Mouse (Mus musculus): ENCODE measurements at regions not wholly inside any gene's neighbourhood (a gene's known extent, or its start where the extent isn't known, plus 50 kb on each side); places are given as distances from the start of the nearest gene placed in this dataset.

GRCm38 (mm10) chr15:50360033-50360988, 3524.4 kb upstream of the Gm7489 start:
- H3K36me3 ChIP-seq: no peaks in the 10 kb centered on the region
- no peaks in the 10 kb centered on the region for H3K4me1 ChIP-seq (replicated peaks)
- no peak overlapping the region for H3K4me3 ChIP-seq
- no peak overlapping the region for H3K4me2 ChIP-seq
- H3K27me3 ChIP-seq (replicated peaks): no peaks in the 10 kb centered on the region
- no peaks in the 10 kb centered on the region for H3K9me3 ChIP-seq (replicated peaks)
- H3K9ac ChIP-seq: no peak overlapping the region
- WGBS: 74% methylated on average over 5 of the region's 5 CpGs
- ATAC-seq (ENCODE audit: insufficient number of reproducible peaks, low FRiP score): no peak
- H3K27ac ChIP-seq (ENCODE audit: poor library complexity, severe bottlenecking): no peak overlapping the region

- Histone ChIP-seq H3K27me3 (replicated peaks) (no peaks in the 10 kb centered on the region), H3K27ac (ENCODE audit: poor library complexity, severe bottlenecking) (no peak overlapping the region)
Measured at GRCm38 (mm10) chr15:50361334-50361733, 3523.4 kb upstream of the Gm7489 start.

GRCm38 (mm10) chr15:50361751-50362507, 3522.8 kb upstream of the Gm7489 start:
- no peaks in the 10 kb centered on the region for H3K9me3 ChIP-seq (replicated peaks)
- H3K36me3 ChIP-seq: no peaks in the 10 kb centered on the region
- H3K27ac ChIP-seq (ENCODE audit: poor library complexity, severe bottlenecking): no peak overlapping the region
- no peak overlapping the region for H3K9ac ChIP-seq
- H3K4me3 ChIP-seq: no peak overlapping the region
- no peak for ATAC-seq (ENCODE audit: insufficient number of reproducible peaks, low FRiP score)
- H3K4me2 ChIP-seq: no peak overlapping the region
- no peaks in the 10 kb centered on the region for H3K4me1 ChIP-seq (replicated peaks)
- WGBS: 81% methylated on average over 4 of the region's 4 CpGs
- H3K27me3 ChIP-seq (replicated peaks): no peaks in the 10 kb centered on the region

More at GRCm38 (mm10) chr15:50361334-50361733, 3523.4 kb upstream of the Gm7489 start:
- 80% methylated on average over 8 of the region's 8 CpGs for WGBS
- H3K4me1 ChIP-seq (replicated peaks): no peaks in the 10 kb centered on the region
- no peaks in the 10 kb centered on the region for H3K36me3 ChIP-seq
- no peak overlapping the region for H3K4me2 ChIP-seq
- ATAC-seq (ENCODE audit: insufficient number of reproducible peaks, low FRiP score): no peak
- no peaks in the 10 kb centered on the region for H3K9me3 ChIP-seq (replicated peaks)
- H3K4me3 ChIP-seq: no peak overlapping the region
- H3K9ac ChIP-seq: no peak overlapping the region

GRCm38 (mm10) chr15:50400006-50400781, 3484.5 kb upstream of the Gm7489 start:
- no peaks in the 10 kb centered on the region for H3K9me3 ChIP-seq (replicated peaks)
- no peaks in the 10 kb centered on the region for H3K4me1 ChIP-seq (replicated peaks)
- ATAC-seq (ENCODE audit: insufficient number of reproducible peaks, low FRiP score): no peak
- 84% methylated on average over 7 of the region's 7 CpGs for WGBS
- no peaks in the 10 kb centered on the region for H3K27me3 ChIP-seq (replicated peaks)
- H3K4me3 ChIP-seq: no peak overlapping the region
- H3K9ac ChIP-seq: no peak overlapping the region
- H3K27ac ChIP-seq (ENCODE audit: poor library complexity, severe bottlenecking): no peak overlapping the region
- no peaks in the 10 kb centered on the region for H3K36me3 ChIP-seq
- H3K4me2 ChIP-seq: no peak overlapping the region

GRCm38 (mm10) chr15:50401386-50401785, 3483.3 kb upstream of the Gm7489 start:
- no peak overlapping the region for H3K4me2 ChIP-seq
- no peak overlapping the region for H3K4me3 ChIP-seq
- no peak for ATAC-seq (ENCODE audit: insufficient number of reproducible peaks, low FRiP score)
- H3K9ac ChIP-seq: no peak overlapping the region
- no peaks in the 10 kb centered on the region for H3K27me3 ChIP-seq (replicated peaks)
- H3K9me3 ChIP-seq (replicated peaks): no peaks in the 10 kb centered on the region
- H3K36me3 ChIP-seq: no peaks in the 10 kb centered on the region
- H3K27ac ChIP-seq (ENCODE audit: poor library complexity, severe bottlenecking): no peak overlapping the region
- WGBS: 90% methylated on average over 2 of the region's 2 CpGs
- H3K4me1 ChIP-seq (replicated peaks): no peaks in the 10 kb centered on the region

GRCm38 (mm10) chr15:50402551-50402950, 3482.2 kb upstream of the Gm7489 start:
- H3K27me3 ChIP-seq (replicated peaks): no peaks in the 10 kb centered on the region
- WGBS: 47% methylated on average over 1 of the region's 1 CpGs
- no peak overlapping the region for H3K27ac ChIP-seq (ENCODE audit: poor library complexity, severe bottlenecking)
- ATAC-seq (ENCODE audit: insufficient number of reproducible peaks, low FRiP score): no peak
- H3K9ac ChIP-seq: no peak overlapping the region
- no peaks in the 10 kb centered on the region for H3K9me3 ChIP-seq (replicated peaks)
- no peaks in the 10 kb centered on the region for H3K36me3 ChIP-seq
- no peak overlapping the region for H3K4me2 ChIP-seq
- no peak overlapping the region for H3K4me3 ChIP-seq
- no peaks in the 10 kb centered on the region for H3K4me1 ChIP-seq (replicated peaks)

GRCm38 (mm10) chr15:50403883-50404282, 3480.8 kb upstream of the Gm7489 start:
- Histone ChIP-seq H3K9ac (no peak overlapping the region), H3K27ac (ENCODE audit: poor library complexity, severe bottlenecking) (no peak overlapping the region), H3K36me3 (no peaks in the 10 kb centered on the region), H3K4me1 (replicated peaks) (no peaks in the 10 kb centered on the region), H3K4me2 (no peak overlapping the region), H3K27me3 (replicated peaks) (no peaks in the 10 kb centered on the region), H3K9me3 (replicated peaks) (no peaks in the 10 kb centered on the region), H3K4me3 (no peak overlapping the region)
- ATAC-seq (ENCODE audit: insufficient number of reproducible peaks, low FRiP score): no peak
- 74% methylated on average over 2 of the region's 2 CpGs for WGBS

- WGBS: 64% methylated on average over 2 of the region's 2 CpGs
- H3K36me3 ChIP-seq: no peaks in the 10 kb centered on the region
- no peak for ATAC-seq (ENCODE audit: insufficient number of reproducible peaks, low FRiP score)
Measured at GRCm38 (mm10) chr15:50408985-50409384, 3475.7 kb upstream of the Gm7489 start.

GRCm38 (mm10) chr15:50417641-50418040, 3467.1 kb upstream of the Gm7489 start:
- Histone ChIP-seq H3K4me2 (no peak overlapping the region), H3K9me3 (replicated peaks) (no peaks in the 10 kb centered on the region), H3K36me3 (no peaks in the 10 kb centered on the region), H3K4me3 (no peak overlapping the region), H3K4me1 (replicated peaks) (no peaks in the 10 kb centered on the region), H3K9ac (no peak overlapping the region), H3K27me3 (replicated peaks) (no peaks in the 10 kb centered on the region), H3K27ac (ENCODE audit: poor library complexity, severe bottlenecking) (no peak overlapping the region)
- ATAC-seq (ENCODE audit: insufficient number of reproducible peaks, low FRiP score): no peak
- 83% methylated on average over 1 of the region's 1 CpGs for WGBS

More at GRCm38 (mm10) chr15:50408985-50409384, 3475.7 kb upstream of the Gm7489 start:
- Histone ChIP-seq H3K27ac (ENCODE audit: poor library complexity, severe bottlenecking) (no peak overlapping the region), H3K27me3 (replicated peaks) (no peaks in the 10 kb centered on the region), H3K4me1 (replicated peaks) (no peaks in the 10 kb centered on the region), H3K9ac (no peak overlapping the region), H3K9me3 (replicated peaks) (no peaks in the 10 kb centered on the region), H3K4me3 (no peak overlapping the region), H3K4me2 (no peak overlapping the region)

- no peaks in the 10 kb centered on the region for H3K4me1 ChIP-seq (replicated peaks)
- no peaks in the 10 kb centered on the region for H3K27me3 ChIP-seq (replicated peaks)
- no peaks in the 10 kb centered on the region for H3K36me3 ChIP-seq
- no peaks in the 10 kb centered on the region for H3K9me3 ChIP-seq (replicated peaks)
- no peak for ATAC-seq (ENCODE audit: insufficient number of reproducible peaks, low FRiP score)
- no peak overlapping the region for H3K9ac ChIP-seq
- H3K4me2 ChIP-seq: no peak overlapping the region
- WGBS: 73% methylated on average over 5 of the region's 5 CpGs
- no peak overlapping the region for H3K4me3 ChIP-seq
- H3K27ac ChIP-seq (ENCODE audit: poor library complexity, severe bottlenecking): no peak overlapping the region
Measured at GRCm38 (mm10) chr15:50423082-50423665, 3461.5 kb upstream of the Gm7489 start.
